Mouse (Mus musculus) lung, adult 2 months (tissue): ENCODE data around the gene Hpn. TPM values are rescaled to one million over a fixed set of nuclear protein-coding genes. Genes with fewer than 3 reads are reported as not detected.

Source experiments
- DNase-seq: peaks from one replicate; pipeline ENCODE4 v3.0.0; 2022
- H3K4me1 ChIP-seq: fragments of 200-500 bp; 2 replicates; pipeline ENCODE4 v1.6.1; 2011; ENCODE audit warnings: low read length; ENCODE audit not compliant: control insufficient read depth, insufficient read depth
- H3K4me3 ChIP-seq: fragments of 200-500 bp; replicated peaks from 2 replicates; pipeline ENCODE3; 2011; ENCODE audit warnings: low read depth, mild to moderate bottlenecking, control low read depth, low read length; ENCODE audit errors: extremely low read depth
- CTCF ChIP-seq: fragments of 200-500 bp; IDR thresholded peaks from 2 replicates; pipeline ENCODE4 v1.5.1; 2011; ENCODE audit warnings: mild to moderate bottlenecking, low read length, control low read depth; ENCODE audit not compliant: insufficient read depth
- POLR2A ChIP-seq: fragments of 200-500 bp; IDR thresholded peaks from 2 replicates; pipeline ENCODE4 v1.6.1; 2011; ENCODE audit warnings: low read depth, mild to moderate bottlenecking, control low read depth, low read length, borderline replicate concordance; ENCODE audit errors: extremely low read depth
- WGBS: fragments of 180-500 bp; shearing (Covaris S2); methylation state at CpG from one replicate; pipeline ENCODE4 v1.1.7; 2018; 5-methylcytosine and 5-hydroxymethylcytosine counted together
- polyA plus RNA-seq: library from polyadenylated mRNA; depleted of rRNA; stranded (reverse); fragments of >200 nt; gene quantifications from 2 replicates; pipeline ENCODE4 v1.2.3, GENCODE M21; 2012

Gene Hpn
- polyA plus RNA-seq, 1 experiment, result 30.1 TPM

DNA sequence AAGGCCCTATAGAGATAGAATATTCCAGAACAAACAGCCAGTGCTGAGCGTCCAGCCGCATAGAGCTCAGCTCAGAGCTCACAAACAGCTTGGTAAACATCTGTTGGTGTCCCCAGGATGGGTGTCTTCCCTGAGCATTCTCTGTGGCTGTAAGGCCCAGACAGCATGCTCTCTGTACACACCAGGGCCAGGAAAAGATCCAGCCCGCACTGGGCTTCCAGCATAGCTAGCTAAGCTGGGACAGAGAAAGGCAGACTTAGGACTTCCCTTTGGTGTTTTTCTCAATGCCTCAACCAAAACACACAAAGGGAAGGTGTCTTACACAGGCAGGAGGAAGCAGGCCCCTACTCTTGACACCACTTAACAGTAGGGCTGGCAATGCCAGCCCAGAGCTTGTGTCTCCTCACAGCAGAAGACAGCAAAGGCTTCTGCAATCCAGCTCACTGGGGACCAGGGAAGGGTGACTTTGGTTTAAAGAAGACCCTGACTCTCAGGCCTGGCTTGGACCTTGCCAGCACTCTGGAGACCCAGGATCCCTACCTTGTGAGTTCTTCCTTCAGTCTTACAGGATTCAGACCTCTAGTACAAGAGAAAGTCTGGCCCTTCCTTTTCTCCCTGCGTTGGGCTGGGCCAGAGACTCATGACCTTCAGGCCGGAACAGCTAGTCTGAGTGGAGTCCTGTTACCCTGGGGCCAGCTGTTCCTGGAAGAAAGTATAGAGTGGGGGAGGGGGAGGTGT is 40.4 kb upstream of the Hpn start, which contains the start of gene Gramd1a:
Gene Gramd1a, minus strand, starts transcription at position 601 of the 738 bp plus-strand sequence.
- no peak within 1 kb of the TSS for H3K4me3 ChIP-seq
- peaks cover 4% of the 10 kb centered on the region for H3K4me1 ChIP-seq
- DNase-seq, result no peak
- WGBS, result 57% methylated on average over 5 of the region's 5 CpGs
- TF ChIP-seq POLR2A, result no peak
- no peak for TF ChIP-seq CTCF

DNA sequence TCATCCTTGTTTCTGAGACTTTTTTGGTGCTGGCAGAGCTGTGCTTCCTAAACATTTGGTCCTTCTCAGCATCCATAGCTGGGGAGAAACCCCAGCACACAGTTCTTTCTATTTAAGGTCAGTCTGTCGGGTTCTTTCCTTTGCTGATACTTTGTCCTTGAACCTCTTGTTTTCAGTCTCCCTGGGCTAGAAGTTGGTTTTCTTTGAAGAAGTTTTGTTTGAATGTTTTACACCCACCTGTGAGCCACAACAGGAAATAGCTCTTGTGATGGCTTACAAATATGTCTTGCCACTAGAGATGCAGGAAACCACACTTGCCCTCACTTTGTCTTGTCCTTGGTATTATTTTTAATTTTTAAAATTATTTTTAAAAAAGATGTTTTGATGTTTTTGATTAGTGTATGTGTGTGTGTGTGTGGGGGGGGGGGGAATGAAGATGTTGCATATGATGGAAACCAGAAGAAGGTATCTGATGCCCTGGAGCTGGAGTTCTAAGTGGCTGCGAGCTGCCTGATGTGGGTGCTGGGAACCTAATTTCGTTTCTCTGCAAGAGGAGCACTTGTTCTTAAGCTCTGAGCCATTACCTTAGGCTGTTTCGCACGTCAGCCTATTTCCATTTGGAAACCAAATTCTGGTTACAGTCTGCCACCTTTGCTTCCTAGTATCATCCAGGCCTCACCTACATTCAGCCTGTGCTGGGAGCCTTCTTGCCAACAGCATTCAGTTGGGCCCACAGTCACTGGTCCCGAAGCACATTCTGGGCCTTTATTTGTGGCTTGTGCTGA is 38.6 kb upstream of the Hpn start:
- Histone ChIP-seq H3K4me1 (peaks cover 7% of the 10 kb centered on the region), H3K4me3 (no peak overlapping the region)
- 86% methylated on average over 6 of the region's 6 CpGs for WGBS
- DNase-seq, result no peak
- TF ChIP-seq CTCF (no peak), POLR2A (no peak)

DNA sequence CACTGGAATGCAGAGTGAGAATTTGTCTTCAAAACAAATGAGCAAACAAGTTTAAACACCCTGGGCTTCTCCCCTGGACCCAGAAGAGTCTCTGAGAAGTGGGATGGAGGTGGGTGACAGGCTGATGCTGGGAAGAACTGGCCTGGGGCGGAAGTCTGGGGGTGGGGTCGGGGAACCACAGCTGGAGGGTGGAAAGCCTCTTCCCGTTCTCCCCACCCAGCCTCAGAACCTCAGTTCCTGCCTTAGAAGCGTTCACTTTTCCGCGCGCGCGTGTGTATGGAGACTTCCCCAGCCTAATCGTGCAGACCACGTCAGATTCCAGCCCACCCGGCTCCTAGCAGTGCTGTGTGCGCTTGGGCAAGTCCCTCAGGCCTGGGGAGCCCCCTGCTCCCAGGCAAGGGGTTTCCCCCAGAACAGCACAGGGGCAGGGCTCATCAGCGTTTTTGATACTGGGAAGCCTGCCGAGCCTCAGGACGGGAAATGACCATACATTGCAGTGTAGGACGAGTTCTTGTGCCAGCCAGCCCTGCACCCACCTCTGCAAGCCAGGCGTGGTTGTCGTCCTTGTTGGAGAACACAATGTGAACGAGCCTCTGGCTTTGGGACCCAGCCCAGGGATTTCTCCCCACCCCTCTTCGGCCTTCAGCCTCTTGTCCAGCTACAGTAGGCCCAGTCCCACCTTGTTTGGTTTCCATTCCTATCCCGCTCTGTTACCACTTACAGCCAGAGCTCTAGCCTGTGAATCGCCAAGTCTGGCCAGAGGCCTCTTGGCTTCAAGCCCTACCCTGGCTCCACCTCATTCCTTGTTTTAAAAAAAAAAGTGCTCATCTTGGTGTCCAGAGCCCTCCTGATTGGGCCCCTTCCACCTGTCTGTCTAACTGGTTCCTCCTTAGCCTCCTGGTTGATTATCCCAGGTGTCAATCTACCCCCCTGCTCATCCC is 36.5 kb upstream of the Hpn start:
- Histone ChIP-seq H3K4me3 (peak overlapping the region; percentile 80), H3K4me1 (peaks cover 10% of the 10 kb centered on the region)
- WGBS, result 4% methylated on average over 23 of the region's 23 CpGs
- peak; percentile 72 for DNase-seq
- TF ChIP-seq CTCF, result no peak
- peak; percentile 65; the same call in 1 of the 2 replicates for TF ChIP-seq POLR2A

DNA sequence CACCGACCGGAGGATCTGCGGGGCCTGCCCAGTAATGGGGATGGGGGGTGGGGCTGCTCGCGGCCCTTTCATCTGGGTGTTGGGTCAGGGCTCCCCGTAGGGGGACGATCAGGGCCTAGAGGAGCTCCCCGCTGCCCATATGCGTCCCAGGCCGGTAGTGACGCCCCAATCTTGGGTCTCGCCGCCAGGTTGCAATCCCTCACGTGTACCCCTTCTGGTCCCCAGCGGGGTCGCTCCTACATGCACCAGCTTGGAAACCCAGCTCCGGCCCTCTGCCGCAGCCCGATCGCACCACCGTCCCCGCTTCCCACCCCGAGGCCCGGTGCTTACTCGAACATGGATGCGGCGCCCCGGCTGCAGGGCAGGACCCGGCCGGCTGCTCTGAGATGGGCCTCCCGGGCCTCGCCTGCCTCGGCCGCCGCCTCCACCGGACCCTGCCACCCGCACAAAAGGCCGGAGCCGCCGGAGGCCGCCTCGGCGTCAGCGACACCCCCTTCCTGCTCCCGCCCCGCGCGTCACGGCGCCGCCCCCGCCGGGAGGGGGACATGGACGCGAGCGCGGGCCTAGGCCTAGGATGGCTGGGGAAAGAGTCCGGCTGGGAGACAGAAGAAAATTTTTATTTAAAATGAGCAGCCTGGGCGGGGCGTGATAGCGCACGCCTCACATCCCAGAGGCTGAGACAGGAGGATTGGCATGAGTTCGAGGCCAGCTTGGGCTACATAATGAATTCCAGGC is 35.6 kb upstream of the Hpn start:
- under 1% methylated on average over 63 of the region's 63 CpGs for WGBS
- peaks cover 13% of the 10 kb centered on the region for H3K4me1 ChIP-seq
- peak; percentile 91 for DNase-seq
- H3K4me3 ChIP-seq, result peak overlapping the region; percentile 88
- TF ChIP-seq CTCF (no peak), POLR2A (peak; percentile 67; the same call in 1 of the 2 replicates)

DNA sequence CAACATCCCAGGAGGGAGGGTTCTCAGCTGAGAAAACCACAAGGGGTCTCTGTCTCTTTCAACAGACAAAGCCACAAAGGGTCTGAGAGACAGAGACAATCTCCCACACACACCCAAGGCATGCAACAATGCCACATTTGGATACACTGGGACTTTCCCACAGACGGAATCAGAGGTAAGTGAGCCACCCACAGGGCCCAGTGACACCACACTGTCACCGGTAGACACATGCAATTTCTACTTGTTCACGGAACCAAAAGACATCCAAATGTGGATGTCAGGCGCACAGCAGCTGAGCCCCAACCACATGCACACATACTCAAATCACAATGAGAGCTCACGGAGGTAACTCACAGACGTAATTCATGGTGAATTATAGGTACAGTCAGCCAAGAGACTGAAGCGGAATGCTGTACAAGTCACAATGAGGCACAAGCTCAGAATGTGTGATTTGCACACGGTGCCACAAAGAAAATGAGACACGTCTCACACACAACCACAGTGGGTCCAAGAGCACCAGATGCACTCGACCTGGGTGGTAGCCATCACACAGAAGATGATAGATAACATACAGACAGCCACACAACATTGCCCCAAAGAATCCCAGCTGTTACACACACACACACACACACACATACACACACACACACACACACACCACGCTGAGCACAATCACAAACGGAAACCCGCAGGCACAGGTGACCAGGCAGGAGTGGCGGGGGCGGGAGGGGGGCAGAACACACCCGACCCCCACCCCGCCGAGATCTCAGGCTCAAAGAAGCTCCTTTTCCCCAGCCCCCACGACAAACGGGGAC is 34.9 kb upstream of the Hpn start:
- 5% methylated on average over 20 of the region's 20 CpGs for WGBS
- peak overlapping the region; percentile 88 for H3K4me3 ChIP-seq
- H3K4me1 ChIP-seq, result peaks cover 17% of the 10 kb centered on the region
- DNase-seq, result no peak
- TF ChIP-seq CTCF, result no peak

DNA sequence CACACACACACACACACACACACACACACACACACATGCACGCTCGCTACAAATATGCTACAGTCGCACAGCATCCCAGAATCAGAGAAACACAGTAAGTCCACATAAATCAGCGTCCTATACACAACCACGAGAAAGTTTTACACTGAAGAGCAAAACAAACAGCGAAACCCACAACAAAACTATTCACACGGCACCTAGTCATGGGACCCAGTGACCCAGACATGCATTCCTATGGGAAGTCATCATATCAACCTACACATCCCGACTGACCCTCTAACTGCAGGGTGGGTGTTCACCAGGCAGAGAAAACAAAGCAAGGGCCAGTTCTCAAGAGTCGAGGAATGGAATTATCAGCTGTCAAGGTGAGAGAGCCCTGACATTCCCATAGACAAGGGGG is 34.2 kb upstream of the Hpn start:
- 27% methylated on average over 9 of the region's 9 CpGs for WGBS
- no peak for DNase-seq
- TF ChIP-seq CTCF (no peak), POLR2A (no peak)
- Histone ChIP-seq H3K4me1 (peaks cover 17% of the 10 kb centered on the region), H3K4me3 (no peak overlapping the region)

DNA sequence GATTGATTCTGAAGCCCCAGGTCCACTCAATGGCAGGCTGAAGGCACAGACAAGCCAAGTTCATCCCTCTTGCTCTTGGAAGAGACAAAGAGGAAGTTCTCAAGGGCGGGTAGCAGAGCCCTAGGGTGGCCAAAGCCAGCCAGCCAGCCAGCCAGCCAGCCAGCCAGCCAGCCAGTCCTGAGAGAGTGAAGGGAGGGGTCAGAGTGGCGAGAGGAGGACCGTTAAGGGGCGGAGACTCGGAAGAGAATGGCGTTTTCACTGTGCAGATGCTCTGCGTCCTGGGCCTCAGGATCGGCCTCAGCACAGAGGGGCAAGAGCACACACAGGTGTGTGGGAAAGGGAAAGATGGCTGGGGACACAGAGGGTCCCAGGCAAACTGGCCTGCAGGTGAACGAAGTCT is 33.7 kb upstream of the Hpn start:
- H3K4me1 ChIP-seq, result peaks cover 17% of the 10 kb centered on the region
- WGBS, result 4% methylated on average over 9 of the region's 9 CpGs
- peak; percentile 51 for DNase-seq
- TF ChIP-seq POLR2A (no peak), CTCF (no peak)
- peak overlapping the region; percentile 19 for H3K4me3 ChIP-seq

DNA sequence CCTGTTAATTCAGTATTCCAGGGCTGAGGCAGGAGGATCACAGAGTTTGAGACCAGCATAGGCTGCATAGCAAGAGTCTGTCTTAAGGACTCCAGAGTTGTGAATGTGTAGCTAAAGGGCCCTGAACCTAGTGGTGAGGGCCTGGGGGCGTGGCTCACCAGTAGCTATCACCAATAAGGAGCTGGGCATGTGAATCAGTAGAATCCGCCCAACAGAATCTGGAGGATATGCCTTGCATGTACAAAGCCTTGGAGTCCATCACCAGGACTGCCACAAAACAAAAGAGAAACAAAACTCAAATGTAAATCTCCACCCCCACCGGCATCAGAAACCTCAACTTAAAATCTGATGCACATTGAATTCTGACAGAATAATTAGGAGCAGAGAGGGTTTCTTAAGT is 33.0 kb upstream of the Hpn start:
- Histone ChIP-seq H3K4me3 (no peak overlapping the region), H3K4me1 (peaks cover 17% of the 10 kb centered on the region)
- TF ChIP-seq CTCF, result no peak
- no peak for TF ChIP-seq POLR2A
- no peak for DNase-seq
- WGBS, result 62% methylated on average over 3 of the region's 3 CpGs
